Mouse (Mus musculus) brain, adult 10 weeks (tissue): ENCODE data around the gene Tmx1. TPM values are rescaled to one million over a fixed set of nuclear protein-coding genes. Genes with fewer than 3 reads are reported as not detected.

ENCODE experiments used
- polyA plus RNA-seq: library from polyadenylated mRNA; stranded (reverse); fragments of 350-450 nt; fragmentation: Illumina TruSeq; extraction: RNeasy Lipid Tissue Mini Kit (QIAGEN cat#74804); gene quantifications from one replicate; pipeline ENCODE4 v1.2.3, GENCODE M21; 2015; ENCODE audit warnings: low read depth, low replicate concordance

Tmx1 gene
- polyA plus RNA-seq: 46.2 TPM

GRCm38 (mm10) chr12:70452726-70453645 lies at the start of gene Tmx1:
Gene Tmx1, plus strand, starts transcription at chr12:70453095.

Other genes starting within 250 kb of the Tmx1 start
- gene Pygl, start 221.6 kb upstream of the Tmx1 start, polyA plus RNA-seq: 3.4 TPM
- gene Trim9, start 105.5 kb upstream of the Tmx1 start, polyA plus RNA-seq: 161 TPM